ENCODE assay signal across 26 mouse cellular contexts in genomic region chr7:100828549-100828948, GRCm38 (mm10). TPM values are rescaled to one million over a fixed set of nuclear protein-coding genes. Genes with fewer than 3 reads are reported as not detected.
A peak's percentile ranks its signal among the peaks of the same experiment; 100 is the strongest.
DNase-seq lines count a peak whose midpoint lies in the region; ATAC-seq and TF ChIP-seq lines count a peak whose summit lies in the region.
"Had no signal": no experiment of that assay in that cellular context is flagged by ENCODE, and none has a peak within 500 bp of the region (broad histone marks: within the 10 kb centered on the region; RNA-seq: fewer than 3 reads in every experiment).

No protein-coding gene starts in this region.

- TF ChIP-seq CTCF in left cerebral cortex, adult 2 months (IDR thresholded peaks at IDR 0.05), result no peak

- DNase-seq in frontal cortex, adult 2 months (ENCODE audit: extremely low spot score in 1 of 2, low spot score in 1 of 2), result no peak
- DNase-seq in left cerebral cortex, adult 2 months (ENCODE audit: extremely low spot score in 1 of 2, low spot score in 2 of 2), result no peak
- DNase-seq in left cerebral cortex, postnatal 4 days, result no peak
- peak; percentile 70 for DNase-seq in brain, adult 2 months (ENCODE audit: low read depth, low spot score)
- DNase-seq: adrenal gland, adult 8-10 months; adrenal gland, postnatal 14 days; adrenal gland, postnatal 36 days; B cell, adult 2 months; cerebellum, adult 11 months; cerebellum, adult 18-20 months; cerebellum, adult 8-10 months; cerebellum, adult 9-11 months; cerebellum, postnatal 14 days; cerebellum, postnatal 36 days; embryo, embryonic 11 days had no signal

- intact Hi-C loops in left cerebral cortex, adult 2 months (cut with DNase I), result no loop called here
- intact Hi-C loops in left cerebral cortex, postnatal 4 days (cut with DNase I), result no loop called here

- H3K4me3 ChIP-seq in left cerebral cortex, adult 2 months, result no peak overlapping the region
- H3K4me3 ChIP-seq: embryonic facial prominence, embryonic 13.5 days; embryonic facial prominence, embryonic 15.5 days; erythroblast, embryonic 14.5 days; forebrain, embryonic 10.5 days; forebrain, embryonic 12.5 days had no signal

- H3K27ac ChIP-seq in left cerebral cortex, adult 2 months, result peak overlapping the region; percentile 58
- H3K27ac ChIP-seq: embryonic facial prominence, embryonic 13.5 days; embryonic facial prominence, embryonic 15.5 days; forebrain, embryonic 10.5 days; forebrain, embryonic 12.5 days had no signal

- peak; percentile 72 for ATAC-seq in frontal cortex, adult (ENCODE audit: low TSS enrichment)
- ATAC-seq: activated CD4-positive, CD25-positive, alpha-beta regulatory T cell, adult 4 months; CD4-positive, CD25-positive, alpha-beta regulatory T cell, adult 4 months; forebrain, embryonic 14.5 days; forebrain, embryonic 16.5 days; Patski had no signal

RNA-seq across cellular contexts. Expression of gene Relt, which starts 34.7 kb away (rescaled TPM):
- polyA plus RNA-seq in frontal cortex, adult 2 months (2012; rRNA removed), result 12.2 and 12.4 TPM in 2 replicates
- 10 to 100 TPM; 14.1 to 18.6 TPM for total RNA-seq in left cerebral cortex, adult 2 months (2021)
- 1 to 10 TPM; 6.3 to 7.4 TPM for total RNA-seq in left cerebral cortex, postnatal 4 days (2021)
